Mouse (Mus musculus) intestine, postnatal 0 days (tissue): ENCODE measurements at regions not wholly inside any gene's neighbourhood (a gene's known extent, or its start where the extent isn't known, plus 50 kb on each side); places are given as distances from the start of the nearest gene placed in this dataset.
A peak's percentile ranks its signal among the peaks of the same experiment; 100 is the strongest.

Experiments used
- ATAC-seq: fragments of 200-750 bp; cut with Nextera tagmentation; 2 replicates; pipeline ENCODE4 v1.8.0; 2017; ENCODE audit warnings: mild to moderate bottlenecking, moderate TSS enrichment, moderate library complexity
- H3K27ac ChIP-seq: fragments of 300-500 bp; sonication (generic); 2 replicates; pipeline ENCODE4 v1.5.1; 2014; ENCODE audit warnings: mild to moderate bottlenecking, low read depth, low read length, moderate library complexity
- H3K27me3 ChIP-seq: fragments of 300-500 bp; sonication (generic); replicated peaks from 2 replicates; pipeline ENCODE4 v1.6.1; 2014; ENCODE audit warnings: low read length, mixed read lengths; ENCODE audit not compliant: control insufficient read depth, insufficient read depth
- H3K36me3 ChIP-seq: fragments of 300-500 bp; sonication (generic); 2 replicates; pipeline ENCODE4 v1.6.1; 2014; ENCODE audit warnings: mild to moderate bottlenecking, moderate library complexity; ENCODE audit not compliant: control insufficient read depth, insufficient read depth
- H3K4me1 ChIP-seq: fragments of 300-500 bp; sonication (generic); replicated peaks from 2 replicates; pipeline ENCODE4 v1.6.1; 2014; ENCODE audit warnings: antibody characterized with exemption, low read length, mixed read lengths; ENCODE audit not compliant: control insufficient read depth, insufficient read depth
- H3K4me2 ChIP-seq: fragments of 300-500 bp; sonication (generic); replicated peaks from 2 replicates; pipeline ENCODE4 v1.6.1; 2014; ENCODE audit warnings: low read depth, mild to moderate bottlenecking, moderate library complexity
- H3K4me3 ChIP-seq: fragments of 300-500 bp; sonication (generic); 2 replicates; pipeline ENCODE4 v1.5.1; 2014; ENCODE audit warnings: low read depth, low read length
- H3K9ac ChIP-seq: fragments of 300-500 bp; sonication (generic); 2 replicates; pipeline ENCODE4 v1.6.1; 2014; ENCODE audit warnings: mild to moderate bottlenecking, low read depth, low read length
- H3K9me3 ChIP-seq: fragments of 300-500 bp; sonication (generic); 2 replicates; pipeline ENCODE4 v1.6.1; 2016; ENCODE audit warnings: mixed run types; ENCODE audit not compliant: control insufficient read depth
- CTCF ChIP-seq: sonication (generic); IDR thresholded peaks from 2 replicates; pipeline ENCODE4 v1.5.1; 2016; ENCODE audit warnings: low read depth, mild to moderate bottlenecking, control low read depth, antibody characterized with exemption, moderate library complexity
- WGBS: fragments of 180-500 bp; shearing (Covaris S2); extraction: QIAGEN DNeasy Blood & Tissue Kit; methylation state at CpG from one replicate; pipeline ENCODE4 v1.1.7; 2014; 5-methylcytosine and 5-hydroxymethylcytosine counted together

- TF ChIP-seq CTCF: no peak
- H3K4me1 ChIP-seq: no peaks in the 10 kb centered on the region
- H3K36me3 ChIP-seq: no peaks in the 10 kb centered on the region
- ATAC-seq: no peak
- no peak overlapping the region for H3K9ac ChIP-seq
- H3K27ac ChIP-seq: no peak overlapping the region
- H3K4me3 ChIP-seq: no peak overlapping the region
- WGBS: 88% methylated on average over 4 of the region's 4 CpGs
- H3K9me3 ChIP-seq: no peaks in the 10 kb centered on the region
- H3K4me2 ChIP-seq: no peak overlapping the region
- H3K27me3 ChIP-seq: no peaks in the 10 kb centered on the region
Observed at GRCm38 (mm10) chr10:56453578-56454069, 76.5 kb downstream of the Gja1 start.

- Histone ChIP-seq H3K4me2 (no peak overlapping the region), H3K9me3 (no peaks in the 10 kb centered on the region; the same call in 1 of the 2 replicates), H3K27me3 (no peaks in the 10 kb centered on the region), H3K36me3 (no peaks in the 10 kb centered on the region), H3K4me1 (no peaks in the 10 kb centered on the region), H3K27ac (no peak overlapping the region), H3K9ac (no peak overlapping the region), H3K4me3 (no peak overlapping the region)
- ATAC-seq: no peak
- WGBS: 75% methylated on average over 2 of the region's 2 CpGs
- no peak for TF ChIP-seq CTCF
Observed at GRCm38 (mm10) chr10:56455867-56456468, 78.8 kb downstream of the Gja1 start.

GRCm38 (mm10) chr10:56468537-56468936 is 91.4 kb downstream of the Gja1 start:
- ATAC-seq: no peak
- no peaks in the 10 kb centered on the region for H3K36me3 ChIP-seq
- H3K4me2 ChIP-seq: peak overlapping the region; percentile 51
- no peaks in the 10 kb centered on the region for H3K27me3 ChIP-seq
- H3K27ac ChIP-seq: no peak overlapping the region
- H3K4me1 ChIP-seq: no peaks in the 10 kb centered on the region
- WGBS: 7% methylated on average over 6 of the region's 6 CpGs
- H3K4me3 ChIP-seq: 0 out of 2 replicates have a peak overlapping the region, but pooled peaks have one; percentile 12
- H3K9ac ChIP-seq: no peak overlapping the region
- H3K9me3 ChIP-seq: no peaks in the 10 kb centered on the region
- TF ChIP-seq CTCF: no peak

- no peak for ATAC-seq
- Histone ChIP-seq H3K4me2 (peak overlapping the region; percentile 51), H3K36me3 (no peaks in the 10 kb centered on the region), H3K4me3 (peak overlapping the region; percentile 12), H3K27ac (no peak overlapping the region), H3K27me3 (no peaks in the 10 kb centered on the region), H3K9ac (no peak overlapping the region), H3K9me3 (no peaks in the 10 kb centered on the region), H3K4me1 (no peaks in the 10 kb centered on the region)
- no peak for TF ChIP-seq CTCF
- 32% methylated on average over 15 of the region's 15 CpGs for WGBS
Observed at GRCm38 (mm10) chr10:56468993-56469712, 92.0 kb downstream of the Gja1 start.

- no peak for TF ChIP-seq CTCF
- 65% methylated on average over 3 of the region's 3 CpGs for WGBS
- no peak overlapping the region for H3K27ac ChIP-seq
Observed at GRCm38 (mm10) chr10:56469895-56470294, 92.8 kb downstream of the Gja1 start.

GRCm38 (mm10) chr10:56474951-56475350 is 97.8 kb downstream of the Gja1 start:
- Histone ChIP-seq H3K27me3 (no peaks in the 10 kb centered on the region), H3K9me3 (no peaks in the 10 kb centered on the region), H3K9ac (no peak overlapping the region), H3K27ac (no peak overlapping the region), H3K4me1 (no peaks in the 10 kb centered on the region), H3K36me3 (no peaks in the 10 kb centered on the region), H3K4me3 (no peak overlapping the region), H3K4me2 (no peak overlapping the region)
- WGBS: 77% methylated on average over 6 of the region's 6 CpGs
- ATAC-seq: no peak
- no peak for TF ChIP-seq CTCF

More at GRCm38 (mm10) chr10:56469895-56470294, 92.8 kb downstream of the Gja1 start:
- Histone ChIP-seq H3K4me1 (no peaks in the 10 kb centered on the region), H3K9ac (no peak overlapping the region), H3K4me3 (no peak overlapping the region), H3K36me3 (no peaks in the 10 kb centered on the region), H3K4me2 (no peak overlapping the region), H3K9me3 (no peaks in the 10 kb centered on the region), H3K27me3 (no peaks in the 10 kb centered on the region)
- ATAC-seq: no peak
